Mouse (Mus musculus) megakaryocyte-erythroid progenitor cell, adult 5-6 weeks (primary cell): Measurements from ENCODE around the gene Nudt22. TPM values are rescaled to one million over a fixed set of nuclear protein-coding genes. Genes with fewer than 3 reads are reported as not detected.
A peak's percentile ranks its signal among the peaks of the same experiment; 100 is the strongest.
"Not testable (repeated sequence)": the region's sequence is repeated elsewhere in the genome, so short reads cannot be mapped to it uniquely, and the experiment has no call there.

Experiments
- ATAC-seq: replicated peaks from 2 replicates; pipeline ENCODE4 v1.8.0; 2016; ENCODE audit warnings: mild to moderate bottlenecking, inconsistent platforms; ENCODE audit not compliant: severe bottlenecking, poor library complexity, low FRiP score, low TSS enrichment
- total RNA-seq, 2 experiments: library from RNA; stranded (forward) in 1 of 2; stranded (reverse) in 1 of 2; fragments of 200-1000, 215-1000 nt in 1 of 2; fragments of >200 nt in 1 of 2; fragmentation: Nextera tagmentation in 1 of 2; gene quantifications; 2 replicates each; pipeline ENCODE4 v1.2.3; 2014 to 2017

The Nudt22 gene
- total RNA-seq, 2 experiments from 2014 or later, result 6.5 to 11.1 TPM

GRCm38 (mm10) chr19:6997721-6998290, 1.9 kb upstream of the Nudt22 start:
- ATAC-seq, result no peak

- no peak for ATAC-seq
These were observed 494 bp downstream of the Nudt22 start for GRCm38 (mm10) chr19:6995255-6995991.

GRCm38 (mm10) chr19:6994489-6994888, 1.4 kb downstream of the Nudt22 start:
- ATAC-seq, result no peak

- ATAC-seq, result no peak
These were observed 1.9 kb downstream of the Nudt22 start for GRCm38 (mm10) chr19:6994002-6994401.

- ATAC-seq, result peak; percentile 3; the same call in 1 of the 2 replicates
These were observed 2.7 kb downstream of the Nudt22 start for GRCm38 (mm10) chr19:6993011-6993770.

GRCm38 (mm10) chr19:6992011-6992858, 3.7 kb downstream of the Nudt22 start, which contains the start of gene Dnajc4:
Gene Dnajc4, minus strand, starts transcription at chr19:6992572.
- peak; percentile 91 for ATAC-seq

- not testable (repeated sequence) for ATAC-seq
These were observed 4.8 kb downstream of the Nudt22 start for GRCm38 (mm10) chr19:6991166-6991565.

GRCm38 (mm10) chr19:6990712-6991111, 5.2 kb downstream of the Nudt22 start:
- no peak for ATAC-seq

- ATAC-seq, result no peak
These were observed 6.7 kb downstream of the Nudt22 start for GRCm38 (mm10) chr19:6989251-6989650.

GRCm38 (mm10) chr19:6987904-6988285, 8.0 kb downstream of the Nudt22 start:
- no peak for ATAC-seq

- ATAC-seq, result peak; percentile 38; the same call in 1 of the 2 replicates
These were observed 8.6 kb downstream of the Nudt22 start, which contains the start of gene Vegfb for GRCm38 (mm10) chr19:6987061-6987903. Gene Vegfb, minus strand, starts transcription at chr19:6987651.

GRCm38 (mm10) chr19:6985951-6986708, 9.8 kb downstream of the Nudt22 start:
- peak; percentile 82 for ATAC-seq

GRCm38 (mm10) chr19:6985300-6985699, 10.6 kb downstream of the Nudt22 start:
- no peak for ATAC-seq

- ATAC-seq, result no peak
These were observed 12.3 kb downstream of the Nudt22 start for GRCm38 (mm10) chr19:6983621-6984020.

- no peak for ATAC-seq
These were observed 14.5 kb downstream of the Nudt22 start for GRCm38 (mm10) chr19:6981465-6981864.

- peak; percentile 60 for ATAC-seq
These were observed 15.4 kb downstream of the Nudt22 start, which contains the start of gene Fkbp2 for GRCm38 (mm10) chr19:6980381-6981093. Gene Fkbp2, minus strand, starts transcription at chr19:6980501.
